Mouse (Mus musculus): Measurements from ENCODE around the gene Nadsyn1.

GRCm38 (mm10) chr7:143832611-143833010 lies 10.0 kb upstream of the Nadsyn1 start:
- TF ChIP-seq POLR2A (IDR thresholded peaks at IDR 0.05; ENCODE audit: low read depth, low read length) (no peak), CTCF (conservative IDR thresholded peaks at IDR 0.05; ENCODE audit: insufficient read depth, insufficient read length, low read depth, low read length) (no peak)
